Mouse (Mus musculus) frontal cortex, adult 2 months (tissue): ENCODE results near the gene P2rx5. TPM values are rescaled to one million over a fixed set of nuclear protein-coding genes. Genes with fewer than 3 reads are reported as not detected.

Experiments
- DNase-seq, 2 experiments: peaks; one replicate each; pipeline ENCODE4 v3.0.0; 2022; ENCODE audit warnings: low spot score in 1 of 2; ENCODE audit errors: extremely low spot score in 1 of 2
- polyA plus RNA-seq: library from polyadenylated mRNA; depleted of rRNA; stranded (reverse); fragments of >200 nt; gene quantifications from 2 replicates; pipeline ENCODE4 v1.2.3, GENCODE M21; 2012; rRNA removed

Gene P2rx5
- polyA plus RNA-seq, 1 experiment: 0.26 TPM

- DNase-seq: no peak
These were observed 60.4 kb downstream of the P2rx5 start for GRCm38 (mm10) chr11:73220651-73221050.

Other genes with a start within 250 kb of the P2rx5 start
- 4.9 and 5.9 TPM in 2 replicates for gene Atp2a3, start 199.3 kb upstream of the P2rx5 start, polyA plus RNA-seq
- 0.53 and 0.54 TPM in 2 replicates for gene P2rx1, start 161.3 kb upstream of the P2rx5 start, polyA plus RNA-seq
- gene Camkk1, start 141.4 kb upstream of the P2rx5 start, polyA plus RNA-seq: 65.4 and 65.7 TPM in 2 replicates
- gene Ncbp3, start 112.6 kb upstream of the P2rx5 start, polyA plus RNA-seq: 7.5 and 7.7 TPM in 2 replicates
- 0.17 and 0.18 TPM in 2 replicates for gene Itgae, start 69.8 kb upstream of the P2rx5 start, polyA plus RNA-seq
- 0.15 and 0.24 TPM in 2 replicates for gene Haspin, start 22.1 kb upstream of the P2rx5 start, polyA plus RNA-seq
- 63.0 and 66.5 TPM in 2 replicates for gene Emc6, start 16.6 kb downstream of the P2rx5 start, polyA plus RNA-seq
- gene Tax1bp3, start 16.7 kb downstream of the P2rx5 start, polyA plus RNA-seq: 23.9 and 24.6 TPM in 2 replicates
- 25.9 and 26.0 TPM in 2 replicates for gene Ctns, start 38.6 kb downstream of the P2rx5 start, polyA plus RNA-seq
- 5.0 and 5.4 TPM in 2 replicates for gene Shpk, start 39.0 kb downstream of the P2rx5 start, polyA plus RNA-seq
- 0.36 TPM in 2 replicates for gene Trpv1, start 73.9 kb downstream of the P2rx5 start, polyA plus RNA-seq
- 0.46 and 0.56 TPM in 2 replicates for gene Trpv3, start 107.0 kb downstream of the P2rx5 start, polyA plus RNA-seq
- 26.8 and 29.9 TPM in 2 replicates for gene Aspa, start 169.2 kb downstream of the P2rx5 start, polyA plus RNA-seq
- gene Gm49340, start 169.3 kb downstream of the P2rx5 start, polyA plus RNA-seq: not detected in 2 replicates
- 0.20 TPM in 1 of 2 replicates, not detected in the other for gene Spata22, start 169.3 kb downstream of the P2rx5 start, polyA plus RNA-seq
- gene Olfr20, start 190.4 kb downstream of the P2rx5 start, polyA plus RNA-seq: 0.04 TPM in 1 of 2 replicates, not detected in the other
- 0.14 and 0.25 TPM in 2 replicates for gene Olfr376, start 210.8 kb downstream of the P2rx5 start, polyA plus RNA-seq
- not detected in 2 replicates for gene Olfr1, start 239.2 kb downstream of the P2rx5 start, polyA plus RNA-seq